8 mouse cellular contexts compared by ENCODE assay signal in the genomic region with DNA sequence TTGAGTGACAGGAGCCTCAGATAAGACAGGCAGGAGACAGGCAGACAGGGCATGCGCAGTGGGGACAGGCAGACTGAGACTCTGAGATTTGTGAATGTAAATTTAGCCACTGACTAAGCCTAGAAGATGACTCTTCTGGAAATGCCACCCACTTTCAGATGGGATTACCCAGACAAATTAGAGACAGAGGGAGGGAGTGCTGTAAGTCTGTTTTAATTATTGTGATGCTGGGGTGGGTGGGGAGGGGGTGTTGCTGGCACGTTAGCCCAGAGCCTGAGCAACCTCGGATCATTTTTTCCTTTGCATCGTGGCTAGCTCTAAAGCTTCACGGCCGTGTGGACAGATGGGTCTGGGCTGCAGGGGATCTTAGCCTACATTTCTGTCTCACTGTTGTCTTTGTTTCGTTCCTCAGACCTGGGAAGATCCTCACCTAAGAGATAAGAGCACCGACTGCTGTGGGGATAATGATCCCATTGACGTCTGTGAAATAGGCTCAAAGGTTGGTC. TPM values are rescaled to one million over a fixed set of nuclear protein-coding genes. Genes with fewer than 3 reads are reported as not detected.
DNase-seq lines count a peak whose midpoint lies in the region; ATAC-seq lines count a peak whose summit lies in the region.

No protein-coding gene starts in this region.

- H3K27ac ChIP-seq in heart, embryonic 16.5 days (ENCODE audit: low read length), result peak overlapping the region; percentile 89

- H3K27me3 ChIP-seq in heart, embryonic 16.5 days (ENCODE audit: control insufficient read depth, insufficient read depth, low read length), result no peaks in the 10 kb centered on the region

- 22% methylated on average over 9 of the region's 9 CpGs for WGBS in heart, embryonic 16.5 days

- intact Hi-C loops in left cerebral cortex, postnatal 14 days (cut with DNase I), result no loop called here

- peaks cover 3% of the 10 kb centered on the region; the same call in 1 of the 2 replicates for H3K36me3 ChIP-seq in heart, embryonic 16.5 days (ENCODE audit: control insufficient read depth, insufficient read depth)

- peak overlapping the region; percentile 52 for H3K4me2 ChIP-seq in heart, embryonic 16.5 days (ENCODE audit: low read depth, low read length)

- ATAC-seq in cerebellum, adult (ENCODE audit: insufficient number of reproducible peaks, low FRiP score, low TSS enrichment), result peak; percentile 31; the same call in 1 of the 2 replicates
- peak; percentile 65; the same call in 1 of the 2 replicates for ATAC-seq in heart, embryonic 16.5 days (replicated peaks; ENCODE audit: extremely low read depth, insufficient read depth, low FRiP score)

- peaks cover 25% of the 10 kb centered on the region for H3K4me1 ChIP-seq in heart, embryonic 16.5 days (ENCODE audit: control insufficient read depth, insufficient read depth, low read length)

- no peak for DNase-seq in cerebellum, adult 11-12 months
- peak; percentile 19 to 29 for DNase-seq in cerebellum, postnatal 36 days
- DNase-seq in left cerebral cortex, postnatal 14 days (ENCODE audit: low spot score in 2 of 2), result peak; percentile 64 to 79
- no peak for DNase-seq in testis, postnatal 10 days (ENCODE audit: low spot score)
- no peak for DNase-seq in thymus, postnatal 10 days (ENCODE audit: low spot score in 2 of 2)
- DNase-seq in natural killer cell, adult 2 months (ENCODE audit: low spot score in 2 of 2), result no peak

- H3K4me3 ChIP-seq in heart, embryonic 16.5 days (ENCODE audit: low read length), result peak overlapping the region; percentile 18

- no peaks in the 10 kb centered on the region for H3K9me3 ChIP-seq in heart, embryonic 16.5 days (replicated peaks; ENCODE audit: control insufficient read depth, low read length)

- peak overlapping the region; percentile 2; the same call in 1 of the 2 replicates for H3K9ac ChIP-seq in heart, embryonic 16.5 days (ENCODE audit: low read length)

RNA-seq across cellular contexts. Expression of a gene that starts 29.0 kb away (rescaled TPM):
- 129 and 134 TPM in 2 replicates for polyA plus RNA-seq in heart, embryonic 16.5 days (2015; fragmentation: Nextera tagmentation; extraction: Ambion mirVana)
- 10 to 100 TPM; 45.8 to 50.8 TPM for total RNA-seq in left cerebral cortex, postnatal 14 days (2021)

Comparison
In these comparisons a context has a peak if more than half of its experiments do, and no peak if none do; other contexts are left out.
1. DNase-seq: peak in cerebellum, postnatal 36 days (2 of 2) and left cerebral cortex, postnatal 14 days (2 of 2); none in cerebellum, adult 11-12 months (single experiment), testis, postnatal 10 days (single experiment), thymus, postnatal 10 days (0 of 2) and natural killer cell, adult 2 months (0 of 2).